In genomic region chr10:40094752-40095151, GRCm38 (mm10) we compare ENCODE assay signal across 23 mouse cellular contexts. TPM values are rescaled to one million over a fixed set of nuclear protein-coding genes. Genes with fewer than 3 reads are reported as not detected.
DNase-seq lines count a peak whose midpoint lies in the region; ATAC-seq and TF ChIP-seq lines count a peak whose summit lies in the region.
"Had no signal": no experiment of that assay in that cellular context is flagged by ENCODE, and none has a peak within 500 bp of the region (broad histone marks: within the 10 kb centered on the region; RNA-seq: fewer than 3 reads in every experiment).

No protein-coding gene starts in this region.

- H3K27me3 ChIP-seq in limb, embryonic 10.5 days (ENCODE audit: low read depth, poor library complexity, severe bottlenecking), result no peaks in the 10 kb centered on the region
- no peaks in the 10 kb centered on the region for H3K27me3 ChIP-seq in neural tube, embryonic 15.5 days (replicated peaks)
- H3K27me3 ChIP-seq: CH12.LX; forebrain, embryonic 12.5 days; lung, embryonic 15.5 days; midbrain, embryonic 12.5 days had no signal

- no peak for TF ChIP-seq POLR2A in bone marrow macrophage, adult 2 months (IDR thresholded peaks at IDR 0.05; ENCODE audit: borderline replicate concordance, low read depth, low read length)

- WGBS in limb, embryonic 10.5 days, result 92% methylated on average over 2 of the region's 2 CpGs
- WGBS in neural tube, embryonic 15.5 days, result 91% methylated on average over 2 of the region's 2 CpGs

- peaks cover 63% of the 10 kb centered on the region for H3K4me1 ChIP-seq in bone marrow macrophage, adult 2 months (ENCODE audit: control insufficient read depth, insufficient read depth, low read length)
- H3K4me1 ChIP-seq in limb, embryonic 10.5 days, result no peaks in the 10 kb centered on the region; the same call in 1 of the 2 replicates
- no peaks in the 10 kb centered on the region for H3K4me1 ChIP-seq in neural tube, embryonic 15.5 days
- H3K4me1 ChIP-seq: forebrain, embryonic 12.5 days; midbrain, embryonic 12.5 days had no signal

- no peak overlapping the region for H3K4me2 ChIP-seq in neural tube, embryonic 15.5 days
- H3K4me2 ChIP-seq: forebrain, embryonic 12.5 days; liver, embryonic 11.5 days; lung, embryonic 15.5 days; midbrain, embryonic 12.5 days had no signal

- no peak for DNase-seq in gastrocnemius, adult 2 months
- no peak for DNase-seq in gastrocnemius, adult 8-10 months (ENCODE audit: low spot score in 2 of 2)
- peak; percentile 51 for DNase-seq in Muller cell, postnatal 12 days (ENCODE audit: inconsistent ontology term)
- peak; percentile 7 for DNase-seq in limb, embryonic 10.5 days (ENCODE audit: low spot score)
- no peak for DNase-seq in left cerebral cortex, postnatal 25 days (ENCODE audit: low spot score in 2 of 2)
- DNase-seq: cerebellum, adult 11 months; cerebellum, postnatal 14 days; gastrocnemius, postnatal 25 days; heart, postnatal 10 days; kidney, adult 8-10 months; kidney, postnatal 36 days; right cerebral cortex, postnatal 14 days; spleen, adult 18-20 months; thymus, postnatal 36 days had no signal

- no peaks in the 10 kb centered on the region for H3K36me3 ChIP-seq in limb, embryonic 10.5 days
- no peaks in the 10 kb centered on the region for H3K36me3 ChIP-seq in neural tube, embryonic 15.5 days
- H3K36me3 ChIP-seq: forebrain, embryonic 12.5 days; lung, embryonic 15.5 days; midbrain, embryonic 12.5 days had no signal

- H3K4me3 ChIP-seq in gastrocnemius, adult 2 months, result no peak overlapping the region
- no peak overlapping the region for H3K4me3 ChIP-seq in bone marrow macrophage, adult 2 months (ENCODE audit: insufficient read depth, low read length)
- no peak overlapping the region for H3K4me3 ChIP-seq in limb, embryonic 10.5 days
- H3K4me3 ChIP-seq in neural tube, embryonic 15.5 days (replicated peaks), result no peak overlapping the region
- H3K4me3 ChIP-seq: forebrain, embryonic 12.5 days; left cerebral cortex, adult 2 months; lung, embryonic 15.5 days; midbrain, embryonic 12.5 days had no signal

- intact Hi-C loops in gastrocnemius, adult 2 months (cut with DNase I), result no loop called here
- intact Hi-C loops in left cerebral cortex, postnatal 25 days (cut with DNase I), result no loop called here

- no peak for TF ChIP-seq CTCF in gastrocnemius, adult 2 months (IDR thresholded peaks at IDR 0.05)
- TF ChIP-seq CTCF in bone marrow macrophage, adult 2 months (IDR thresholded peaks at IDR 0.05; ENCODE audit: low read depth, low read length), result no peak

- no peaks in the 10 kb centered on the region for H3K9me3 ChIP-seq in limb, embryonic 10.5 days (replicated peaks)
- no peaks in the 10 kb centered on the region for H3K9me3 ChIP-seq in neural tube, embryonic 15.5 days (replicated peaks)
- H3K9me3 ChIP-seq: forebrain, embryonic 12.5 days; lung, embryonic 15.5 days; midbrain, embryonic 12.5 days had no signal

- no peak overlapping the region for H3K9ac ChIP-seq in neural tube, embryonic 15.5 days (replicated peaks)
- H3K9ac ChIP-seq: forebrain, embryonic 12.5 days; lung, embryonic 15.5 days; midbrain, embryonic 12.5 days had no signal

- no peak for ATAC-seq in neural tube, embryonic 15.5 days (ENCODE audit: low FRiP score)
- no peak for ATAC-seq in megakaryocyte progenitor cell, adult 5-6 weeks (replicated peaks; ENCODE audit: poor library complexity)

- H3K27ac ChIP-seq in gastrocnemius, adult 2 months, result peak overlapping the region; percentile 75
- H3K27ac ChIP-seq in bone marrow macrophage, adult 2 months (ENCODE audit: insufficient read depth, low read depth, low read length), result peak overlapping the region; percentile 69
- no peak overlapping the region for H3K27ac ChIP-seq in limb, embryonic 10.5 days
- no peak overlapping the region for H3K27ac ChIP-seq in neural tube, embryonic 15.5 days (replicated peaks)
- H3K27ac ChIP-seq: forebrain, embryonic 12.5 days; left cerebral cortex, adult 2 months; lung, embryonic 15.5 days; midbrain, embryonic 12.5 days had no signal

RNA-seq across cellular contexts. Expression of gene Slc16a10, which starts 47.3 kb away (rescaled TPM):
- total RNA-seq in gastrocnemius, adult 2 months (2021), result 10 to 100 TPM; 39.8 to 43.6 TPM
- total RNA-seq in gastrocnemius, adult 8-10 months (2022), result 10 to 100 TPM; 38.7 to 56.1 (median 46.4) TPM
- 59.0 and 61.3 TPM in 2 replicates for polyA plus RNA-seq in bone marrow macrophage, adult 2 months (2012; ENCODE audit: insufficient read depth, insufficient read length, missing spikeins)
- 10.4 and 12.6 TPM in 2 replicates for polyA plus RNA-seq in limb, embryonic 10.5 days (2016; fragmentation: Nextera tagmentation; extraction: Ambion mirVana)
- total RNA-seq in left cerebral cortex, postnatal 25 days (2021), result 1 to 10 TPM; 2.5 to 3.4 TPM
- 2.2 and 10.1 TPM in 2 replicates for polyA plus RNA-seq in neural tube, embryonic 15.5 days (2015; fragmentation: Nextera tagmentation; extraction: Ambion mirVana)
- 39.2 and 40.8 TPM in 2 replicates for total RNA-seq in megakaryocyte progenitor cell, adult 5-6 weeks (2015)
- 23.9 and 24.4 TPM in 2 replicates for total RNA-seq in megakaryocyte progenitor cell, adult 5-6 weeks (2017)

Comparison
In these comparisons a context has a peak if more than half of its experiments do, and no peak if none do; other contexts are left out.
1. DNase-seq: peak in Muller cell, postnatal 12 days (single experiment) and limb, embryonic 10.5 days (single experiment); none in gastrocnemius, adult 2 months (single experiment), gastrocnemius, adult 8-10 months (0 of 2) and left cerebral cortex, postnatal 25 days (0 of 2).
2. H3K27ac ChIP-seq: peak in gastrocnemius, adult 2 months (single experiment) and bone marrow macrophage, adult 2 months (single experiment); none in limb, embryonic 10.5 days (single experiment) and neural tube, embryonic 15.5 days (single experiment).
3. RNA of gene Slc16a10, which starts 47.3 kb away (total RNA-seq): 38.7 to 56.1 TPM in gastrocnemius, adult 8-10 months, 39.8 to 43.6 TPM in gastrocnemius, adult 2 months and 23.9 to 40.8 TPM in megakaryocyte progenitor cell, adult 5-6 weeks; 2.5 to 3.4 TPM in left cerebral cortex, postnatal 25 days; every median in the first group is over 4 times any median in the second.